Comparison of ENCODE assay signal across 8 mouse cellular contexts in the genomic region with DNA sequence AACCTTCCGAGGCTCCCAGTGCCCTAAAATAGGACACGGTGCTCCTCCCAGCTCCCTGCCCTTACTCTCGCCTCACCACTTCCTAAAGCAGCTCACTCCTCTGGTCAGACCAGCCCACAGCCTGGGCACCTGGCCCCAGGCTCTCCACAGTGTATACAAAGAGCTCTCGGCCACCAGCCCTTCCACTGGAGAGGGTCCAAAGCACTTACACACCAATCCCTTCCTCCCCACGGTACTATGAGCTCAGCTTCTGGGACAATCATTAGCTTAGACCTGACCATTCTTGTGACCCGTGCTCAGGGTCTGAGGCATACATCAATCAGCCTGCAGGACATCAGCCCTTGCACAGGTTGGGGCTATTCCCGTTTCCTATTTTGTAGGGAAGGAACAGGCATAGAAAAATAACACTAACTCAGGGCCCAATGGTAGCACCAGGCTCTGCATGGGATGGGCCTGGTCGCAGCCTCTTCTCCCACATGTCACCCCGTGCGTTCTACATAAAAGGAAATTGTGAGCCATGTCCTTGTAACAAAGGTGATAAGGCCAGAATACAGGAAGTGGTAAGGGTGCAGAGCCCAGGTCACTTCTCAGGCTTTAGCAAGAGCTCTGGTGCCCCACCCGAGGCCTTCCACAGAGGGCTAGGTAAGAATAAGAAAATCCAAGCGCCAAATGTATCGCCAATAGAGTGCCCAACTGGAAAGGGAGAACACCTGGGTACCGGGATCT. TPM values are rescaled to one million over a fixed set of nuclear protein-coding genes. Genes with fewer than 3 reads are reported as not detected.
DNase-seq lines count a peak whose midpoint lies in the region.

No protein-coding gene starts in this region.

- H3K36me3 ChIP-seq in macrophage (ENCODE audit: inconsistent target): no peaks in the 10 kb centered on the region

- no peak overlapping the region for H3K4me3 ChIP-seq in macrophage (ENCODE audit: inconsistent target)

- peak; percentile 56 for DNase-seq in adrenal gland, postnatal 10 days
- no peak for DNase-seq in adrenal gland, postnatal 25 days
- peak; percentile 47 to 59 for DNase-seq in cerebellum, postnatal 14 days
- DNase-seq in kidney, postnatal 25 days: peak; percentile 76 to 91
- DNase-seq in thymus, postnatal 25 days: no peak
- DNase-seq in urinary bladder, postnatal 36 days (ENCODE audit: low spot score in 2 of 2): no peak
- no peak for DNase-seq in left cerebral cortex, adult 11 months (ENCODE audit: low spot score)

- H3K27ac ChIP-seq in macrophage: peak overlapping the region; percentile 94

- H3K79me2 ChIP-seq in macrophage (ENCODE audit: inconsistent target): peaks cover 73% of the 10 kb centered on the region; the same call in 1 of the 2 replicates

- 52% methylated on average over 14 of the region's 14 CpGs for WGBS in macrophage (ENCODE audit: missing documents)

RNA-seq across cellular contexts. Expression of a gene that starts 56.7 kb away (rescaled TPM):
- 10 to 100 TPM; 98.3 to 99.2 TPM for total RNA-seq in adrenal gland, postnatal 10 days (2021)
- total RNA-seq in adrenal gland, postnatal 25 days (2021): 43.3 and 47.7 TPM in 2 replicates
- total RNA-seq in macrophage (2018; cell fraction: chromatin; rRNA removed): 10 to 100 TPM in 19 of 26 experiments, 1 to 10 TPM in 7; 2.3 to 25.1 (median 14.1) TPM
- total RNA-seq in macrophage (2018; cell fraction: cytosol; rRNA removed): 10 to 100 TPM in 23 of 26 experiments, 1 to 10 TPM in 3; 7.0 to 25.8 (median 15.6) TPM
- 10 to 100 TPM in 20 of 26 experiments, 1 to 10 TPM in 6; 4.3 to 23.7 (median 13.7) TPM for total RNA-seq in macrophage (2018; cell fraction: nucleus; rRNA removed)
- polyA plus RNA-seq in macrophage (2018): 10.4 to 13.5 TPM (median 12.1 TPM) in 3 replicates

Comparison
In these comparisons a context has a peak if more than half of its experiments do, and no peak if none do; other contexts are left out.
1. DNase-seq: peak in adrenal gland, postnatal 10 days (single experiment), cerebellum, postnatal 14 days (2 of 2) and kidney, postnatal 25 days (2 of 2); none in adrenal gland, postnatal 25 days (single experiment), thymus, postnatal 25 days (single experiment), urinary bladder, postnatal 36 days (0 of 2) and left cerebral cortex, adult 11 months (single experiment).